Mouse (Mus musculus): ENCODE measurements at regions not wholly inside any gene's neighbourhood (a gene's known extent, or its start where the extent isn't known, plus 50 kb on each side); places are given as distances from the start of the nearest gene placed in this dataset.

- TF ChIP-seq POLR2A (IDR thresholded peaks at IDR 0.05; ENCODE audit: insufficient read depth, low read depth, low read length) (no peak), CTCF (IDR thresholded peaks at IDR 0.05; ENCODE audit: insufficient read depth, low read depth, low read length) (no peak)
- H3K27ac ChIP-seq (ENCODE audit: insufficient read depth, low read depth, low read length) = no peak overlapping the region
- H3K4me3 ChIP-seq (ENCODE audit: insufficient read depth, low read depth, low read length) = no peak overlapping the region
- H3K4me1 ChIP-seq (ENCODE audit: control insufficient read depth, insufficient read depth, low read length) = no peaks in the 10 kb centered on the region
- WGBS = 74% methylated on average over 3 of the region's 3 CpGs
These were observed 87.3 kb upstream of the Pde3a start for GRCm38 (mm10) chr6:141161626-141162233.

- Histone ChIP-seq H3K4me3 (ENCODE audit: insufficient read depth, low read depth, low read length) (no peak overlapping the region), H3K27ac (ENCODE audit: insufficient read depth, low read depth, low read length) (no peak overlapping the region), H3K4me1 (ENCODE audit: control insufficient read depth, insufficient read depth, low read length) (no peaks in the 10 kb centered on the region)
- WGBS = 86% methylated on average over 3 of the region's 3 CpGs
- TF ChIP-seq CTCF (IDR thresholded peaks at IDR 0.05; ENCODE audit: insufficient read depth, low read depth, low read length) (no peak), POLR2A (IDR thresholded peaks at IDR 0.05; ENCODE audit: insufficient read depth, low read depth, low read length) (no peak)
These were observed 81.8 kb upstream of the Pde3a start for GRCm38 (mm10) chr6:141167270-141167669.

GRCm38 (mm10) chr6:141168356-141168755 lies 80.7 kb upstream of the Pde3a start:
- no peak for TF ChIP-seq POLR2A (IDR thresholded peaks at IDR 0.05; ENCODE audit: insufficient read depth, low read depth, low read length)
- TF ChIP-seq CTCF (IDR thresholded peaks at IDR 0.05; ENCODE audit: insufficient read depth, low read depth, low read length) = no peak
- no peak overlapping the region for H3K4me3 ChIP-seq (ENCODE audit: insufficient read depth, low read depth, low read length)
- no peak overlapping the region for H3K27ac ChIP-seq (ENCODE audit: insufficient read depth, low read depth, low read length)
- 34% methylated on average over 3 of the region's 3 CpGs for WGBS
- no peaks in the 10 kb centered on the region for H3K4me1 ChIP-seq (ENCODE audit: control insufficient read depth, insufficient read depth, low read length)

- WGBS = 62% methylated on average over 1 of the region's 1 CpGs
- no peaks in the 10 kb centered on the region for H3K4me1 ChIP-seq (ENCODE audit: control insufficient read depth, insufficient read depth, low read length)
- no peak overlapping the region for H3K27ac ChIP-seq (ENCODE audit: insufficient read depth, low read depth, low read length)
- H3K4me3 ChIP-seq (ENCODE audit: insufficient read depth, low read depth, low read length) = no peak overlapping the region
- TF ChIP-seq CTCF (IDR thresholded peaks at IDR 0.05; ENCODE audit: insufficient read depth, low read depth, low read length) = no peak
- no peak for TF ChIP-seq POLR2A (IDR thresholded peaks at IDR 0.05; ENCODE audit: insufficient read depth, low read depth, low read length)
These were observed 65.3 kb upstream of the Pde3a start for GRCm38 (mm10) chr6:141183782-141184181.

- Histone ChIP-seq H3K4me3 (ENCODE audit: insufficient read depth, low read depth, low read length) (no peak overlapping the region), H3K4me1 (ENCODE audit: control insufficient read depth, insufficient read depth, low read length) (no peaks in the 10 kb centered on the region), H3K27ac (ENCODE audit: insufficient read depth, low read depth, low read length) (no peak overlapping the region)
- 66% methylated on average over 3 of the region's 3 CpGs for WGBS
- TF ChIP-seq CTCF (IDR thresholded peaks at IDR 0.05; ENCODE audit: insufficient read depth, low read depth, low read length) = no peak
- no peak for TF ChIP-seq POLR2A (IDR thresholded peaks at IDR 0.05; ENCODE audit: insufficient read depth, low read depth, low read length)
These were observed 61.0 kb upstream of the Pde3a start for GRCm38 (mm10) chr6:141188036-141188435.

GRCm38 (mm10) chr6:141189093-141189492 lies 60.0 kb upstream of the Pde3a start:
- TF ChIP-seq POLR2A (IDR thresholded peaks at IDR 0.05; ENCODE audit: insufficient read depth, low read depth, low read length) = no peak
- 86% methylated on average over 5 of the region's 5 CpGs for WGBS

GRCm38 (mm10) chr6:141189701-141190100 lies 59.4 kb upstream of the Pde3a start:
- WGBS = 89% methylated on average over 3 of the region's 3 CpGs
- TF ChIP-seq POLR2A (IDR thresholded peaks at IDR 0.05; ENCODE audit: insufficient read depth, low read depth, low read length) (no peak), CTCF (IDR thresholded peaks at IDR 0.05; ENCODE audit: insufficient read depth, low read depth, low read length) (no peak)
- no peaks in the 10 kb centered on the region for H3K4me1 ChIP-seq (ENCODE audit: control insufficient read depth, insufficient read depth, low read length)
- no peak overlapping the region for H3K4me3 ChIP-seq (ENCODE audit: insufficient read depth, low read depth, low read length)
- no peak overlapping the region for H3K27ac ChIP-seq (ENCODE audit: insufficient read depth, low read depth, low read length)

More at GRCm38 (mm10) chr6:141189093-141189492, 60.0 kb upstream of the Pde3a start:
- Histone ChIP-seq H3K4me1 (ENCODE audit: control insufficient read depth, insufficient read depth, low read length) (no peaks in the 10 kb centered on the region), H3K4me3 (ENCODE audit: insufficient read depth, low read depth, low read length) (no peak overlapping the region), H3K27ac (ENCODE audit: insufficient read depth, low read depth, low read length) (no peak overlapping the region)

GRCm38 (mm10) chr6:141190383-141190782 lies 58.7 kb upstream of the Pde3a start:
- Histone ChIP-seq H3K27ac (ENCODE audit: insufficient read depth, low read depth, low read length) (no peak overlapping the region), H3K4me3 (ENCODE audit: insufficient read depth, low read depth, low read length) (no peak overlapping the region), H3K4me1 (ENCODE audit: control insufficient read depth, insufficient read depth, low read length) (no peaks in the 10 kb centered on the region)
- TF ChIP-seq POLR2A (IDR thresholded peaks at IDR 0.05; ENCODE audit: insufficient read depth, low read depth, low read length) = no peak
- TF ChIP-seq CTCF (IDR thresholded peaks at IDR 0.05; ENCODE audit: insufficient read depth, low read depth, low read length) = no peak
- WGBS = 78% methylated on average over 5 of the region's 5 CpGs

- no peaks in the 10 kb centered on the region for H3K4me1 ChIP-seq (ENCODE audit: control insufficient read depth, insufficient read depth, low read length)
- H3K27ac ChIP-seq (ENCODE audit: insufficient read depth, low read depth, low read length) = no peak overlapping the region
- no peak overlapping the region for H3K4me3 ChIP-seq (ENCODE audit: insufficient read depth, low read depth, low read length)
- TF ChIP-seq CTCF (IDR thresholded peaks at IDR 0.05; ENCODE audit: insufficient read depth, low read depth, low read length) (no peak), POLR2A (IDR thresholded peaks at IDR 0.05; ENCODE audit: insufficient read depth, low read depth, low read length) (no peak)
- 97% methylated on average over 4 of the region's 4 CpGs for whole genome bisulfite sequencing
These were observed 51.6 kb upstream of the Pde3a start for GRCm38 (mm10) chr6:141197501-141197900.

All from olfactory bulb, adult 2 months (tissue).